Mouse (Mus musculus) brown adipose tissue, adult 24 weeks (tissue): ENCODE results near the gene Vmn2r66. TPM values are rescaled to one million over a fixed set of nuclear protein-coding genes. Genes with fewer than 3 reads are reported as not detected.

Source experiments
- H3K27ac ChIP-seq: fragments of 200-500 bp; replicated peaks from 2 replicates; pipeline ENCODE4 v1.5.1; 2012; ENCODE audit warnings: low read depth, mild to moderate bottlenecking, low read length
- H3K4me1 ChIP-seq: fragments of 200-500 bp; 2 replicates; pipeline ENCODE4 v1.6.1; 2012; ENCODE audit warnings: low read length, mixed read lengths; ENCODE audit not compliant: control insufficient read depth, insufficient read depth, insufficient read length
- H3K4me3 ChIP-seq: fragments of 200-500 bp; 2 replicates; pipeline ENCODE4 v1.5.1; 2012; ENCODE audit warnings: low read depth, mild to moderate bottlenecking, low read length, moderate library complexity; ENCODE audit not compliant: insufficient read depth
- polyA plus RNA-seq: library from polyadenylated mRNA; stranded (reverse); fragments of >200 nt; gene quantifications from 2 replicates; pipeline ENCODE4 v1.2.4, GENCODE M21; 2012; ENCODE audit not compliant: missing spikeins, insufficient read depth, insufficient read length

The Vmn2r66 gene
- polyA plus RNA-seq = not detected in 2 replicates

GRCm38 (mm10) chr7:85012168-85012567 lies at the start of gene Vmn2r66:
Gene Vmn2r66 (minus strand): TSS chr7:85012268.
- no peaks in the 10 kb centered on the region for H3K4me1 ChIP-seq
- no peak within 1 kb of the TSS for H3K27ac ChIP-seq
- H3K4me3 ChIP-seq = no peak within 1 kb of the TSS

- H3K27ac ChIP-seq = no peak overlapping the region
- H3K4me3 ChIP-seq = no peak overlapping the region
- no peaks in the 10 kb centered on the region for H3K4me1 ChIP-seq
Observed at GRCm38 (mm10) chr7:84996694-84997093, 15.4 kb downstream of the Vmn2r66 start.

DNA sequence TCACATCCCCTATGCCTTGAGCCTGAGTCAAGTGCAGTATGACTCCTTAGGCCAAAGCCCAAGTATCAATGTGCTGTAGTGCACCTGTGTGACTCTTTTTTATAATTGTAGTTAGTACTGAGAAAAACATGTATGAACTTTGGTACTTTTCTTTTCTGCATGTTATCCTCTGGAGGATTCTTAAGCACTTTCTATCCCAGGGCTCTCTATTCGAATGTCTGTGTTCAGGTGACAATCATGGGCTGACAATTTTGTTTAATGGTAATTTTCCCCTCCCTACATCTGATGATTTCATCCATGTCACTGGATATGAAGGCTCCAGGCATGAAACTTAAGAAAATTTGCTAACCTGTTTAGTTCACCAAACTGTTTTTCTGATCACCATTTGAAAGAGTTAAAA lies 48.1 kb downstream of the Vmn2r66 start, which contains the start of gene Vmn2r65:
Gene Vmn2r65 (minus strand): TSS at position 101 of the 400 bp plus-strand sequence.
- Histone ChIP-seq H3K4me1 (no peaks in the 10 kb centered on the region), H3K4me3 (no peak within 1 kb of the TSS), H3K27ac (no peak within 1 kb of the TSS)

Other genes with a start within 250 kb of the Vmn2r66 start
- not detected in 2 replicates for gene Olfr291, start 158.7 kb downstream of the Vmn2r66 start, polyA plus RNA-seq
- gene Vmn2r65, start 48.2 kb downstream of the Vmn2r66 start, polyA plus RNA-seq = not detected in 2 replicates
- not detected in 2 replicates for gene Vmn2r67, start 143.7 kb upstream of the Vmn2r66 start, polyA plus RNA-seq
- not detected in 2 replicates for gene Vmn2r68, start 225.5 kb upstream of the Vmn2r66 start, polyA plus RNA-seq